Mouse (Mus musculus): ENCODE results near the gene BC028528. TPM values are rescaled to one million over a fixed set of nuclear protein-coding genes. Genes with fewer than 3 reads are reported as not detected.
"Not testable (repeated sequence)": the region's sequence is repeated elsewhere in the genome, so short reads cannot be mapped to it uniquely, and the experiment has no call there.

The BC028528 gene
- total RNA-seq, 1 experiment = 6.4 TPM

DNA sequence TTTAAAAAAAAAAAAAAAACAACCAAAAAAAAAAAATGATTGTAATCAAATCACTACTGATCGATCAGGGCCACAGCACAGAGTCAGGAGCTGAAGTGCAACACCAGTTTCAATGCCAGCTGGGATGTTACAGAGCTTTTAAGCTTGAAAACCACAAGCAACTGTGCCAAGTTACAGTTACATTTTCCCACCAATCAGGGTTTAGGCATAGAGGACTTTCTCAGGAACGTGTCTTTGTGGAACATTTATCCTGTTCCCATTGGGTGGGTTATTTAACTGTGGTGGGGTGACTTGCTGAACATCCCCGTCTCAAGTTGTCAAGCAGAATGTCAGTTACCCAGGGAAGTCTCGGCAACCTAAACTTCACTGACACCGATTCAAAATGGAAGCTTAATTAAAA lies 33.3 kb upstream of the BC028528 start:
- Histone ChIP-seq H3K4me3 (ENCODE audit: insufficient read depth in 1 of 2, low read depth in 1 of 2, low read length in 2 of 2, poor library complexity in 1 of 2, severe bottlenecking in 1 of 2) (no peak overlapping the region), H3K4me1 (ENCODE audit: control insufficient read depth in 2 of 2, insufficient read depth in 2 of 2, low read length in 2 of 2, poor library complexity in 1 of 2) (peaks cover 1 to 2% of the 10 kb centered on the region in 2 experiments; a peak in 1 of 4 replicates), H3K9me3 (ENCODE audit: control insufficient read depth, insufficient read depth, low read depth, low read length) (no peaks in the 10 kb centered on the region), H3K27ac (ENCODE audit: insufficient read depth, low read depth, low read length, poor library complexity, severe bottlenecking) (no peak overlapping the region), H3K9ac (ENCODE audit: insufficient read depth, low read depth, low read length, poor library complexity, severe bottlenecking) (no peak overlapping the region), H3K36me3 (ENCODE audit: control insufficient read depth, insufficient read depth, low read length, poor library complexity, severe bottlenecking) (no peaks in the 10 kb centered on the region)
- TF ChIP-seq ZNF384 (IDR thresholded peaks at IDR 0.05; ENCODE audit: low read depth, low read length) (no peak), CHD2 (IDR thresholded peaks at IDR 0.05; ENCODE audit: low read depth, low read length) (no peak), HCFC1 (IDR thresholded peaks at IDR 0.05; ENCODE audit: borderline replicate concordance, insufficient read depth, low read length) (no peak), MAFK (IDR thresholded peaks at IDR 0.05; ENCODE audit: insufficient read depth, low read depth, low read length) (no peak), ZC3H11A (IDR thresholded peaks at IDR 0.05; ENCODE audit: borderline replicate concordance, low read depth, low read length) (no peak)
- DNase-seq (ENCODE audit: low read depth, low spot score) = no peak
- in situ Hi-C loops (cut with MboI; ENCODE audit: low sequenced_read_pairs in 2 of 2, unreplicated experiment in 2 of 2) = no loop called here

DNA sequence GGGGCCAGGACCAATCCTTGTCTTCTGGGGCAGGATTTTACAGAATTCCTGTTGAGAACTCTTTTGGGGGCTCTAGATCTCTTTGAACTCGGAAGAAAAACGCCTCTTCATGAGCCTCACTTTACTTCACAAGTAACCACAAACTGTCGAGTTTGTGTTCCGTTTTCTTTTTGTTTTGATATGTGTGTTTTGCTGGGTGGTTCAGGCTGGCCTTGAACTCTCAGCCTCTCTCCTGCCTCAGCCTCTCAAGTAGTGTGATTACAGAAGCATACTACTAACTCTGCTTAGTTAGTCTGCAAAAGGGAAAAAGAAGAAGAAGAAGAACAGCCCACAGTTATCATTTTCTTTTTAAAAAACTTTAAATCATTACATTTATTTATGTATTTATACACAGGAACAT lies 32.4 kb upstream of the BC028528 start:
- Histone ChIP-seq H3K36me3 (ENCODE audit: control insufficient read depth, insufficient read depth, low read length, poor library complexity, severe bottlenecking) (no peaks in the 10 kb centered on the region), H3K9ac (ENCODE audit: insufficient read depth, low read depth, low read length, poor library complexity, severe bottlenecking) (no peak overlapping the region), H3K4me1 (ENCODE audit: control insufficient read depth in 2 of 2, insufficient read depth in 2 of 2, low read length in 2 of 2, poor library complexity in 1 of 2) (peaks cover 1 to 2% of the 10 kb centered on the region in 2 experiments; a peak in 1 of 4 replicates), H3K4me3 (ENCODE audit: insufficient read depth in 1 of 2, low read depth in 1 of 2, low read length in 2 of 2, poor library complexity in 1 of 2, severe bottlenecking in 1 of 2) (no peak overlapping the region), H3K9me3 (ENCODE audit: control insufficient read depth, insufficient read depth, low read depth, low read length) (no peaks in the 10 kb centered on the region), H3K27ac (ENCODE audit: insufficient read depth, low read depth, low read length, poor library complexity, severe bottlenecking) (no peak overlapping the region)
- DNase-seq (ENCODE audit: low read depth, low spot score) = no peak
- in situ Hi-C loops (cut with MboI; ENCODE audit: low sequenced_read_pairs in 2 of 2, unreplicated experiment in 2 of 2) = no loop called here
- TF ChIP-seq MAFK (IDR thresholded peaks at IDR 0.05; ENCODE audit: insufficient read depth, low read depth, low read length) (no peak), ZNF384 (IDR thresholded peaks at IDR 0.05; ENCODE audit: low read depth, low read length) (no peak), CHD2 (IDR thresholded peaks at IDR 0.05; ENCODE audit: low read depth, low read length) (no peak), ZC3H11A (IDR thresholded peaks at IDR 0.05; ENCODE audit: borderline replicate concordance, low read depth, low read length) (no peak), HCFC1 (IDR thresholded peaks at IDR 0.05; ENCODE audit: borderline replicate concordance, insufficient read depth, low read length) (no peak)

DNA sequence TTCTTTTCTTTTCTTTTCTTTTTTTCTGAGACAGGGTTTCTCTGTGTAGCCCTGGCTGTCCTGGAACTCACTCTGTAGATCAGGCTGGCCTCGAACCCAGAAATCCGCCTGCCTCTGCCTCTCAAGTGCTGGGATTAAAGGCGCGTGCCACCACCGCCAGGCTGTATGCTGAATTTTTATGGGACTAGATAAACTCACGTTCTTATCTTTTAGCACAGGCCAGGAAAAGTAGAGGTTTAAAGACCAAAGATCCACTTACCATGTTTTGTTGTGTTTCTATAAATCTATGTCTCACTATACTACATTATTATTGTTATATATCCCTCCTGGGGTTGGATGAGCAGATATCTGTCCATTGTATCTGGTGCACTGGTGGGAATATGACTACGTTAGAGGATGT lies 31.6 kb upstream of the BC028528 start:
- H3K9me3 ChIP-seq (ENCODE audit: control insufficient read depth, insufficient read depth, low read depth, low read length); H3K27ac ChIP-seq (ENCODE audit: insufficient read depth, low read depth, low read length, poor library complexity, severe bottlenecking); DNase-seq (ENCODE audit: low read depth, low spot score); H3K36me3 ChIP-seq (ENCODE audit: control insufficient read depth, insufficient read depth, low read length, poor library complexity, severe bottlenecking); H3K4me3 ChIP-seq (ENCODE audit: insufficient read depth in 1 of 2, low read depth in 1 of 2, low read length in 2 of 2, poor library complexity in 1 of 2, severe bottlenecking in 1 of 2); in situ Hi-C loops (cut with MboI; ENCODE audit: low sequenced_read_pairs in 2 of 2, unreplicated experiment in 2 of 2); H3K4me1 ChIP-seq (ENCODE audit: control insufficient read depth in 2 of 2, insufficient read depth in 2 of 2, low read length in 2 of 2, poor library complexity in 1 of 2); H3K9ac ChIP-seq (ENCODE audit: insufficient read depth, low read depth, low read length, poor library complexity, severe bottlenecking): not testable (repeated sequence)

DNA sequence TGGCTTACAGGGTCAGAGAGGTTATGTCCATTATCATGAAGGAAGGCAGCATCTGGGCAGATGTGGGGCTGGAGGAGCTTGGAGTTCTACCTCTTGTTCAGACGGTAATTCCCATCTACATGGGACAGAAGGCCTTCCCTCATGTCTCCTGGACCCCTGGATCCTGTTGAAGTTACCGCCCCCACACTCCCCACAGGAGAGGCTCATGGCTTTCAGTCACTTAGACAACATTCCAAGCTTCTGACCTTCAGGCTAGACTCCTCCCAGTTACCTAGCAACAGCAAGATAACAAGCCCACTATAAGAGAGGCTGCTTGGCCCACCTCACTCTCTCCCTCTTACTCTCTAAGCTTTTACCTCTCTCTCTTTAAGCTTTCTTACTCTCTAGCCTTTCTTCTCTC lies 28.7 kb upstream of the BC028528 start:
- H3K9me3 ChIP-seq (ENCODE audit: control insufficient read depth, insufficient read depth, low read depth, low read length); in situ Hi-C loops (cut with MboI; ENCODE audit: low sequenced_read_pairs in 2 of 2, unreplicated experiment in 2 of 2); H3K36me3 ChIP-seq (ENCODE audit: control insufficient read depth, insufficient read depth, low read length, poor library complexity, severe bottlenecking); H3K27ac ChIP-seq (ENCODE audit: insufficient read depth, low read depth, low read length, poor library complexity, severe bottlenecking); DNase-seq (ENCODE audit: low read depth, low spot score); H3K9ac ChIP-seq (ENCODE audit: insufficient read depth, low read depth, low read length, poor library complexity, severe bottlenecking); H3K4me3 ChIP-seq (ENCODE audit: insufficient read depth in 1 of 2, low read depth in 1 of 2, low read length in 2 of 2, poor library complexity in 1 of 2, severe bottlenecking in 1 of 2); H3K4me1 ChIP-seq (ENCODE audit: control insufficient read depth in 2 of 2, insufficient read depth in 2 of 2, low read length in 2 of 2, poor library complexity in 1 of 2): not testable (repeated sequence)

DNA sequence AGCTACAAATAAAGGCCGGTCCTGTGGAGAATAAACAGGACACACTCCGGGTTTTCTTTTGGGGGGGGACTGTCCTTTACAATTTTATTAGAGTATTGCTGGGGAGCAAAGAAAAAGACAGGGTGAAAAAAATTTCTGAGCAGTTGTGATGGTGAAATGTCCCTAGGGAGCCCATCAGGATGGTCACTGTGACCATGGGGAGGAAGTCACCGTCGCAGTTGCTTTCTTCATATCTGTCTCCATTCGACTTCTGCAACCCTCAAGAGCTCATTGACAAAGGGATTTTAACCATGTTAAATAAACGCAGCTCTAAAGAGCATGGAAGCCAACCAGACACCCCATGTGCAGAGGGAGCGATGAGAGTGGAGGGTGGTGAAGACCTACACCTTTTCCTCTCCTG lies 25.0 kb upstream of the BC028528 start:
- Histone ChIP-seq H3K9me3 (ENCODE audit: control insufficient read depth, insufficient read depth, low read depth, low read length) (no peaks in the 10 kb centered on the region), H3K9ac (ENCODE audit: insufficient read depth, low read depth, low read length, poor library complexity, severe bottlenecking) (no peak overlapping the region), H3K4me1 (ENCODE audit: control insufficient read depth in 2 of 2, insufficient read depth in 2 of 2, low read length in 2 of 2, poor library complexity in 1 of 2) (peaks cover 1 to 2% of the 10 kb centered on the region in 2 experiments; a peak in 1 of 4 replicates), H3K27ac (ENCODE audit: insufficient read depth, low read depth, low read length, poor library complexity, severe bottlenecking) (no peak overlapping the region), H3K4me3 (ENCODE audit: insufficient read depth in 1 of 2, low read depth in 1 of 2, low read length in 2 of 2, poor library complexity in 1 of 2, severe bottlenecking in 1 of 2) (no peak overlapping the region), H3K36me3 (ENCODE audit: control insufficient read depth, insufficient read depth, low read length, poor library complexity, severe bottlenecking) (no peaks in the 10 kb centered on the region)
- in situ Hi-C loops (cut with MboI; ENCODE audit: low sequenced_read_pairs in 2 of 2, unreplicated experiment in 2 of 2) = no loop called here
- TF ChIP-seq CHD2 (IDR thresholded peaks at IDR 0.05; ENCODE audit: low read depth, low read length) (no peak), ZC3H11A (IDR thresholded peaks at IDR 0.05; ENCODE audit: borderline replicate concordance, low read depth, low read length) (no peak), HCFC1 (IDR thresholded peaks at IDR 0.05; ENCODE audit: borderline replicate concordance, insufficient read depth, low read length) (no peak), ZNF384 (IDR thresholded peaks at IDR 0.05; ENCODE audit: low read depth, low read length) (no peak), MAFK (IDR thresholded peaks at IDR 0.05; ENCODE audit: insufficient read depth, low read depth, low read length) (no peak)
- DNase-seq (ENCODE audit: low read depth, low spot score) = no peak

Measured in ES-E14 (cell line).